Mouse (Mus musculus): ENCODE results near the gene Scn5a. TPM values are rescaled to one million over a fixed set of nuclear protein-coding genes. Genes with fewer than 3 reads are reported as not detected.
A peak's percentile ranks its signal among the peaks of the same experiment; 100 is the strongest.

Gene Scn5a
- polyA plus RNA-seq, 1 experiment: 0.21 TPM

GRCm38 (mm10) chr9:119473011-119473410 is 105.8 kb downstream of the Scn5a start:
- Histone ChIP-seq H3K4me3 (replicated peaks; ENCODE audit: insufficient read depth, low read depth, low read length) (no peak overlapping the region), H3K27ac (ENCODE audit: insufficient read depth, low read length) (no peak overlapping the region), H3K27me3 (ENCODE audit: control insufficient read depth, insufficient read depth, low read length) (no peaks in the 10 kb centered on the region), H3K4me1 (ENCODE audit: control insufficient read depth, insufficient read depth, low read length) (peaks cover 4% of the 10 kb centered on the region)
- DNase-seq: no peak
- 98% methylated on average over 1 of the region's 1 CpGs for WGBS
- TF ChIP-seq CTCF (IDR thresholded peaks at IDR 0.05; ENCODE audit: borderline replicate concordance, insufficient read depth, low read depth, low read length): no peak
- TF ChIP-seq POLR2A (IDR thresholded peaks at IDR 0.05; ENCODE audit: borderline replicate concordance, insufficient read depth, low read length): no peak

GRCm38 (mm10) chr9:119472412-119472918 is 106.4 kb downstream of the Scn5a start:
- Histone ChIP-seq H3K4me3 (replicated peaks; ENCODE audit: insufficient read depth, low read depth, low read length) (no peak overlapping the region), H3K27ac (ENCODE audit: insufficient read depth, low read length) (no peak overlapping the region), H3K4me1 (ENCODE audit: control insufficient read depth, insufficient read depth, low read length) (no peaks in the 10 kb centered on the region), H3K27me3 (ENCODE audit: control insufficient read depth, insufficient read depth, low read length) (no peaks in the 10 kb centered on the region)
- DNase-seq: no peak
- TF ChIP-seq CTCF (IDR thresholded peaks at IDR 0.05; ENCODE audit: borderline replicate concordance, insufficient read depth, low read depth, low read length) (no peak), POLR2A (IDR thresholded peaks at IDR 0.05; ENCODE audit: borderline replicate concordance, insufficient read depth, low read length) (no peak)
- WGBS: 91% methylated on average over 11 of the region's 11 CpGs

GRCm38 (mm10) chr9:119469691-119470353 is 109.0 kb downstream of the Scn5a start:
- no peak for DNase-seq
- TF ChIP-seq POLR2A (IDR thresholded peaks at IDR 0.05; ENCODE audit: borderline replicate concordance, insufficient read depth, low read length): no peak
- TF ChIP-seq CTCF (IDR thresholded peaks at IDR 0.05; ENCODE audit: borderline replicate concordance, insufficient read depth, low read depth, low read length): no peak
- Histone ChIP-seq H3K4me1 (ENCODE audit: control insufficient read depth, insufficient read depth, low read length) (no peaks in the 10 kb centered on the region), H3K27me3 (ENCODE audit: control insufficient read depth, insufficient read depth, low read length) (no peaks in the 10 kb centered on the region), H3K4me3 (replicated peaks; ENCODE audit: insufficient read depth, low read depth, low read length) (no peak overlapping the region), H3K27ac (ENCODE audit: insufficient read depth, low read length) (no peak overlapping the region)
- WGBS: 65% methylated on average over 8 of the region's 8 CpGs

GRCm38 (mm10) chr9:119465595-119465994 is 113.2 kb downstream of the Scn5a start:
- H3K4me3 ChIP-seq (replicated peaks; ENCODE audit: insufficient read depth, low read depth, low read length): no peak overlapping the region
- H3K4me1 ChIP-seq (ENCODE audit: control insufficient read depth, insufficient read depth, low read length): no peaks in the 10 kb centered on the region
- 29% methylated on average over 7 of the region's 7 CpGs for WGBS
- TF ChIP-seq POLR2A (IDR thresholded peaks at IDR 0.05; ENCODE audit: borderline replicate concordance, insufficient read depth, low read length) (no peak), CTCF (IDR thresholded peaks at IDR 0.05; ENCODE audit: borderline replicate concordance, insufficient read depth, low read depth, low read length) (peak; percentile 68)
- H3K27ac ChIP-seq (ENCODE audit: insufficient read depth, low read length): no peak overlapping the region
- peak in 1 of 2 experiments; percentile 45 for DNase-seq
- no peaks in the 10 kb centered on the region for H3K27me3 ChIP-seq (ENCODE audit: control insufficient read depth, insufficient read depth, low read length)

GRCm38 (mm10) chr9:119465056-119465455 is 113.8 kb downstream of the Scn5a start:
- no peak for DNase-seq
- no peaks in the 10 kb centered on the region for H3K4me1 ChIP-seq (ENCODE audit: control insufficient read depth, insufficient read depth, low read length)
- H3K27me3 ChIP-seq (ENCODE audit: control insufficient read depth, insufficient read depth, low read length): no peaks in the 10 kb centered on the region
- 80% methylated on average over 6 of the region's 6 CpGs for WGBS
- no peak for TF ChIP-seq POLR2A (IDR thresholded peaks at IDR 0.05; ENCODE audit: borderline replicate concordance, insufficient read depth, low read length)
- TF ChIP-seq CTCF (IDR thresholded peaks at IDR 0.05; ENCODE audit: borderline replicate concordance, insufficient read depth, low read depth, low read length): no peak
- H3K4me3 ChIP-seq (replicated peaks; ENCODE audit: insufficient read depth, low read depth, low read length): no peak overlapping the region
- no peak overlapping the region for H3K27ac ChIP-seq (ENCODE audit: insufficient read depth, low read length)

GRCm38 (mm10) chr9:119460410-119460809 is 118.4 kb downstream of the Scn5a start:
- H3K4me1 ChIP-seq (ENCODE audit: control insufficient read depth, insufficient read depth, low read length): no peaks in the 10 kb centered on the region
- no peak overlapping the region for H3K27ac ChIP-seq (ENCODE audit: insufficient read depth, low read length)
- peak; percentile 51 to 67 for DNase-seq
- TF ChIP-seq POLR2A (IDR thresholded peaks at IDR 0.05; ENCODE audit: borderline replicate concordance, insufficient read depth, low read length): no peak
- peak; percentile 96 for TF ChIP-seq CTCF (IDR thresholded peaks at IDR 0.05; ENCODE audit: borderline replicate concordance, insufficient read depth, low read depth, low read length)
- WGBS: 50% methylated on average over 8 of the region's 8 CpGs
- H3K4me3 ChIP-seq (replicated peaks; ENCODE audit: insufficient read depth, low read depth, low read length): no peak overlapping the region
- H3K27me3 ChIP-seq (ENCODE audit: control insufficient read depth, insufficient read depth, low read length): no peaks in the 10 kb centered on the region

- Histone ChIP-seq H3K27me3 (ENCODE audit: control insufficient read depth, insufficient read depth, low read length) (no peaks in the 10 kb centered on the region), H3K27ac (ENCODE audit: insufficient read depth, low read length) (no peak overlapping the region), H3K4me1 (ENCODE audit: control insufficient read depth, insufficient read depth, low read length) (no peaks in the 10 kb centered on the region), H3K4me3 (replicated peaks; ENCODE audit: insufficient read depth, low read depth, low read length) (no peak overlapping the region)
- no peak for DNase-seq
- WGBS: 87% methylated on average over 14 of the region's 14 CpGs
- TF ChIP-seq POLR2A (IDR thresholded peaks at IDR 0.05; ENCODE audit: borderline replicate concordance, insufficient read depth, low read length): no peak
- TF ChIP-seq CTCF (IDR thresholded peaks at IDR 0.05; ENCODE audit: borderline replicate concordance, insufficient read depth, low read depth, low read length): no peak
These were observed 121.7 kb downstream of the Scn5a start for GRCm38 (mm10) chr9:119457122-119457521.

- H3K27me3 ChIP-seq (ENCODE audit: control insufficient read depth, insufficient read depth, low read length): no peaks in the 10 kb centered on the region
- TF ChIP-seq POLR2A (IDR thresholded peaks at IDR 0.05; ENCODE audit: borderline replicate concordance, insufficient read depth, low read length): no peak
- TF ChIP-seq CTCF (IDR thresholded peaks at IDR 0.05; ENCODE audit: borderline replicate concordance, insufficient read depth, low read depth, low read length): no peak
- no peaks in the 10 kb centered on the region for H3K4me1 ChIP-seq (ENCODE audit: control insufficient read depth, insufficient read depth, low read length)
- WGBS: 89% methylated on average over 14 of the region's 14 CpGs
- no peak overlapping the region for H3K27ac ChIP-seq (ENCODE audit: insufficient read depth, low read length)
- H3K4me3 ChIP-seq (replicated peaks; ENCODE audit: insufficient read depth, low read depth, low read length): no peak overlapping the region
- no peak for DNase-seq
These were observed 122.8 kb downstream of the Scn5a start for GRCm38 (mm10) chr9:119455967-119456366.
